Mouse (Mus musculus) erythroblast, adult 5-6 weeks (primary cell): ENCODE results near the gene Casp9. TPM values are rescaled to one million over a fixed set of nuclear protein-coding genes. Genes with fewer than 3 reads are reported as not detected.

Experiments used
- ATAC-seq: replicated peaks from 2 replicates; pipeline ENCODE4 v1.8.0; 2016; ENCODE audit warnings: moderate number of reproducible peaks, mild to moderate bottlenecking, moderate TSS enrichment, inconsistent platforms; ENCODE audit not compliant: poor library complexity, low FRiP score, severe bottlenecking
- total RNA-seq, 2 experiments: library from RNA; stranded (forward) in 1 of 2; stranded (reverse) in 1 of 2; fragments of 150-400 nt in 1 of 2; fragments of 200-764, 138-1000 nt in 1 of 2; gene quantifications; 2 replicates each; pipeline versions ENCODE4 v1.2.3 to v1.2.4; 2015 to 2017; ENCODE audit warnings: low replicate concordance in 2 of 2

The Casp9 gene
- total RNA-seq, 2 experiments from 2014 or later = 4.3 to 4.4 TPM

DNA sequence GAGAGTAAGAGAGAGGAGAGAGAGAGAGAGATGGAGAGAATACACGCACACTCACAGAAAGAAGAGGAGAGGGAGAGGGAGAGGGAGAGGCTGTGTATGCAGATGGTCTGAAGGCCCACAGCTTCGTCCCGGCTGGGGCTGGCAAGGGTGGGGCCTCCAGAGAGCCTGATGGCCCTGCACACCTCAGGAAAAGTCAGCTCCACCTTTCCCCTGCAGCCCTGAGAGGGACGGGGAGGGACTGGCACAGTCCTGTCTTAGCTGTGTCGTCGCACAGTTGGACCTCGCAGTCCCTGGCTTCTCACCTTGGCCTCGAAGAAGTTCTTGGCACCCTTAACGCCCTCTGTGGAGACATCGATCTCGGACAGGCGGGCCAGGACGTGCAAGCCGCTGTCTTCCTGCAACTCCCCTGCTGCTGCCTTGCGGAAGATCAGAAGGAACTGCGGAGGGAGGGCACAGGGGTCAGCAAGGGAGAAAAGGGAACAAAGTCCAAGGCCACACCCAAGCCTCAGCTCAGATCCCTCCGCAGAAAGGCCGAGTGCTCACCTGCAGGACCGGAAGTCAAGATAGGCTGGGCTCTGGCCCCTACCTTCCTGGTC is 66.9 kb downstream of the Casp9 start:
- no peak for ATAC-seq

DNA sequence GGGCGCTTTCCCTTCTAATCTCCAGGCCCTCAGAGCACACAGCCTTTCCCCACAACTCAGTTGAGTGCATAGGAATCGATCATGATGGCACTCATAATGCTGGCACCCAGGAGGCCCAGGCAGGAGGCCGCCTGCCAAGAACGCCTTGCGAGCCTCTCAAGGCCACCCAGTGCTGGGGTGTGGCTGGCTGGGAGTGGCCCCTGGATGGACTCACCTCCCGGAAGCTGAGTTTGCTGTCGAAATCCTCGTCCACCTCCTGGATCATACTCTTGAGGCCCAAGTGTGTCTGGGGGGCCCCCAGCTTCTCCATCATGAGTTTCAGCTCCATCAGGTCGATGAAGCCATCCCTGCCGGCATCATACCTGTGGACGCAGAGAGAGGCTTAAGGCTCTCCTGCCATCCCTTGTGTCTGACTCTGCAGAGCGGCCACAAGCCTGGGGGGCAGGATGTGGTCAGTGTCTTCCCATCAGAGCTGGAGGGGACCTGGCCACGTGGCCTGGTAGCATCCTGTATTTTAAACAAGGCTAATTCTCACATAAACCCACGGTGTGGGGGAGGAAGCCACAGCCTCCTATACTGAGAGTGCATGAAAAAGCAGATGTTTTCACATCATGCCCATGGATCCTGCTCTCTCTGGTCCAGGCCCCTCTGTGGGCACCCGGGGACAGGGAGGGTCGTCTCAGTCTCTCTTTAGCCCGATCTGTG is 68.3 kb downstream of the Casp9 start:
- ATAC-seq = no peak

- no peak for ATAC-seq
Measured at GRCm38 (mm10) chr4:141862867-141863266, 69.5 kb downstream of the Casp9 start.

DNA sequence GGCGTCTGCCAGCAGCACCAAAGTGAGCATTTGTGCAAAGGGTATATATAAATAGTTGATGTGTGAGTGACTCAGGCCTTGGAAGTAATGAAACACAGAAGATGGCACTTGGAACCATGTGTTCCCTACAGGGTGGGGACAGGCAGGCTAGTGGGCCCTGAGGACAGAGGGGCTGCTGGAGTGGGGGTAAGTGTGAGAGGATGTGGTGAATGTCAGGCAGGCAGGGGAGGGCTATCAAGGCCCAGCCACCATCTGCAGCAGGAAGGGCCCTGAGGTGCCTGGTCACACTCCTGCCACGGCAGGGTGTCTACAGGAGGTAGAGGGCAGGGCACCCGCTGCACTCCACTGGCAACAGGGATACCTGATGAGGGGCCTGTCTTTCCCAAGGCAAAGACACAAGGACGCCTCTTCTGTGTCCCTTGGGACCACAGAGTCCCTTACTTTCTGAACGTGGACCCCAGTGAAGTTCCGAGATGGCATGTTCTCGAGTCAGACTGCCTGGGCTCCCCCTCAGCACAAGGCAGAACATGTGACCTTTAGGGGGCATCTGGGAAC is 70.4 kb downstream of the Casp9 start:
- ATAC-seq = no peak

DNA sequence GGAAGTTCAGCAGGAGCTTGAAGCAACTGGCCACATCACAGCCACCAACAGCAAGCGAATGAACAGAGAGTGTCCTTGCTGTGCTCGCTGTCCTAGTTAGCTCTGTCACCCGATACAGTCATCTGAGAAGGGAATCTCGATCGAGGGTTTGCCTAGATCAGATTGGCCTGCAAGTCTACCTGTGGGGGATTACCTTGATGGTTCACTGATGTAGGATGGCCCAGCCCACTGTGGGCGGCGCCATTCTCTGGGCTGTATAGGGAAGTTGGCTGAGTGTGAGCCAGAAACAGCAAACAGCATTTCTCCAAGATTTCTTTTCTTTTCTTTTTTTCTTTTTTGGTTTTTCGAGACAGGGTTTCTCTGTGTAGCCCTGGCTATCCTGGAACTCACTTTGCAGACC is 71.1 kb downstream of the Casp9 start:
- ATAC-seq = no peak

DNA sequence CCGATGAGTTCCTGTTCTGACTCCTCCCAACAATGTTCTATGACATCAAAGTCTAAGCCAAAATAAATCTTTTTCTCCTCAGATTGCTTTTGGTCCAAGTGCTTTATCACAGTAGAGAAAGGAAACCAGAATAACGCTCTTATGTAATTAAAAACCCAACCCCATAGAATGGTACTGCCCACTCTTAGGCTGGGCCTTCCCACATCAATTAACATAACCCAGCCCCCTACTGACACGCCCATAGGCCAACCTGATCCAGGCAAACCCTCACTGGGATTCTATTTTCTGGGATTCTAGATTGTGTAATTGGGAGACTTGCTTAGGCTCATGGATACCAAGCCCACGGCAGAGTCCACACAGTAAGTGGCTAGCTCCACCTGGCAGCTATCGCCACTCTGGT is 71.6 kb downstream of the Casp9 start:
- ATAC-seq = no peak

Other genes with a start within 250 kb of the Casp9 start
- gene Fblim1, start 187.5 kb upstream of the Casp9 start, total RNA-seq (2015; ENCODE audit: low replicate concordance) = 0.63 TPM in 1 of 2 replicates, not detected in the other
- 0.56 and 1.1 TPM in 2 replicates for gene Fblim1, start 187.5 kb upstream of the Casp9 start, total RNA-seq (2017; ENCODE audit: low replicate concordance)
- not detected in 2 replicates for gene Tmem82, start 175.0 kb upstream of the Casp9 start, total RNA-seq (2015; ENCODE audit: low replicate concordance)
- 0.34 TPM in 1 of 2 replicates, not detected in the other for gene Tmem82, start 175.0 kb upstream of the Casp9 start, total RNA-seq (2017; ENCODE audit: low replicate concordance)
- gene Slc25a34, start 169.8 kb upstream of the Casp9 start, total RNA-seq (2015; ENCODE audit: low replicate concordance) = not detected in 2 replicates
- not detected in 2 replicates for gene Slc25a34, start 169.8 kb upstream of the Casp9 start, total RNA-seq (2017; ENCODE audit: low replicate concordance)
- gene Plekhm2, start 128.7 kb upstream of the Casp9 start, total RNA-seq (2015; ENCODE audit: low replicate concordance) = 2.9 and 10.7 TPM in 2 replicates
- gene Plekhm2, start 128.7 kb upstream of the Casp9 start, total RNA-seq (2017; ENCODE audit: low replicate concordance) = 2.0 and 4.3 TPM in 2 replicates
- gene Rsc1a1, start 108.0 kb upstream of the Casp9 start, total RNA-seq (2015; ENCODE audit: low replicate concordance) = 2.9 TPM in 1 of 2 replicates, not detected in the other
- gene Rsc1a1, start 108.0 kb upstream of the Casp9 start, total RNA-seq (2017; ENCODE audit: low replicate concordance) = 0.84 and 4.3 TPM in 2 replicates
- 10.0 and 14.8 TPM in 2 replicates for gene Ddi2, start 70.2 kb upstream of the Casp9 start, total RNA-seq (2015; ENCODE audit: low replicate concordance)
- 17.7 and 18.5 TPM in 2 replicates for gene Ddi2, start 70.2 kb upstream of the Casp9 start, total RNA-seq (2017; ENCODE audit: low replicate concordance)
- 1.5 and 2.3 TPM in 2 replicates for gene Agmat, start 46.9 kb upstream of the Casp9 start, total RNA-seq (2015; ENCODE audit: low replicate concordance)
- not detected in 2 replicates for gene Agmat, start 46.9 kb upstream of the Casp9 start, total RNA-seq (2017; ENCODE audit: low replicate concordance)
- gene Dnajc16, start 2.7 kb upstream of the Casp9 start, total RNA-seq (2015; ENCODE audit: low replicate concordance) = 0.38 and 5.0 TPM in 2 replicates
- gene Dnajc16, start 2.7 kb upstream of the Casp9 start, total RNA-seq (2017; ENCODE audit: low replicate concordance) = 3.2 and 7.8 TPM in 2 replicates
- gene Cela2a, start 32.5 kb downstream of the Casp9 start, total RNA-seq (2015; ENCODE audit: low replicate concordance) = not detected in 2 replicates
- gene Cela2a, start 32.5 kb downstream of the Casp9 start, total RNA-seq (2017; ENCODE audit: low replicate concordance) = not detected in 2 replicates
- gene Ctrc, start 52.7 kb downstream of the Casp9 start, total RNA-seq (2015; ENCODE audit: low replicate concordance) = not detected in 2 replicates
- not detected in 2 replicates for gene Ctrc, start 52.7 kb downstream of the Casp9 start, total RNA-seq (2017; ENCODE audit: low replicate concordance)
- gene Efhd2, start 81.3 kb downstream of the Casp9 start, total RNA-seq (2015; ENCODE audit: low replicate concordance) = 17.6 and 22.5 TPM in 2 replicates
- 13.9 and 19.6 TPM in 2 replicates for gene Efhd2, start 81.3 kb downstream of the Casp9 start, total RNA-seq (2017; ENCODE audit: low replicate concordance)
- gene Fhad1, start 221.5 kb downstream of the Casp9 start, total RNA-seq (2015; ENCODE audit: low replicate concordance) = not detected in 2 replicates
- gene Fhad1, start 221.5 kb downstream of the Casp9 start, total RNA-seq (2017; ENCODE audit: low replicate concordance) = 0.17 TPM in 1 of 2 replicates, not detected in the other